Mouse (Mus musculus): ENCODE data around the gene Gm8265. TPM values are rescaled to one million over a fixed set of nuclear protein-coding genes. Genes with fewer than 3 reads are reported as not detected.

The Gm8265 gene
- not detected for total RNA-seq (2023)

DNA sequence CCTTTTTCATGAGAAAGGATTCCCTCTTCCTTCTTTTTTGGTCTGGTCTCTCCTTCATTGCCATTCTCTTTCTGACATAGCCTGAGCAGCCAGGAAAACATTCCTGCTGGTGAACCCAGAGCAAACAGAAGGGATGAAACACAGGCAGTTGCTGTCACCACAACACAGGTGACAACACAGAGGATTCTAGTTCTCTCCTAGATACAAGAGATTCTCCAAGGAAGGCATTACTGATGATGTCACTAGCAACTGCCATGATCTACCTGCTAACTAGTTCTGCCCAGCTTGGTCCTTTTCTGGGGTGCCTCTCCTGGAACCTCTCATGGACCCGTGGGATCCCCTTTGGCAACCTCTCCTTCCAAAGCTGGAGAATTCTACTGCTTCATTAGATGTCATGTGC lies at the start of gene Gm8265:
Gene Gm8265, minus strand, starts transcription at position 101 of the 400 bp plus-strand sequence.

Other genes starting within 250 kb of the Gm8265 start
- not detected for gene Gm3500, start 244.0 kb downstream of the Gm8265 start, total RNA-seq (2023)
- gene Gm3194, start 177.6 kb downstream of the Gm8265 start, total RNA-seq (2023): not detected
- not detected for gene Gm8246, start 155.2 kb downstream of the Gm8265 start, total RNA-seq (2023)
- not detected for gene Gm3187, start 148.8 kb downstream of the Gm8265 start, total RNA-seq (2023)
- not detected for gene Gm3488, start 131.4 kb downstream of the Gm8265 start, total RNA-seq (2023)
- gene Gm3532, start 94.5 kb downstream of the Gm8265 start, total RNA-seq (2023): not detected
- gene Gm9603, start 54.4 kb upstream of the Gm8265 start, total RNA-seq (2023): not detected
- gene Gm3373, start 108.5 kb upstream of the Gm8265 start, total RNA-seq (2023): not detected
- gene Gm3383, start 175.0 kb upstream of the Gm8265 start, total RNA-seq (2023): not detected
- gene Gm3424, start 197.3 kb upstream of the Gm8265 start, total RNA-seq (2023): not detected
- gene Gm8237, start 247.4 kb upstream of the Gm8265 start, total RNA-seq (2023): not detected